Mouse (Mus musculus): ENCODE data around the gene Shd. TPM values are rescaled to one million over a fixed set of nuclear protein-coding genes. Genes with fewer than 3 reads are reported as not detected.
A peak's percentile ranks its signal among the peaks of the same experiment; 100 is the strongest.

The Shd gene
- total and polyA plus RNA-seq, 3 experiments = 0.46 to 0.87 (median 0.47) TPM

GRCm38 (mm10) chr17:55964996-55965395 lies 5.3 kb upstream of the Shd start:
- DNase-seq (ENCODE audit: extremely low read depth) = no peak
- H3K27ac ChIP-seq (ENCODE audit: insufficient read depth, low read depth) = no peak overlapping the region
- no peaks in the 10 kb centered on the region for H3K9me3 ChIP-seq (replicated peaks; ENCODE audit: low read length)
- no peak overlapping the region for H3K4me2 ChIP-seq (ENCODE audit: insufficient read depth, low read depth, poor library complexity, severe bottlenecking)
- peaks cover 54 to 93% of the 10 kb centered on the region in 2 experiments for H3K36me3 ChIP-seq (replicated peaks in 1 of 2; ENCODE audit: control insufficient read depth in 1 of 2, insufficient read depth in 1 of 2, low read length in 1 of 2)
- in situ Hi-C loops (cut with MboI; ENCODE audit: low pct_ligation_motif_present, low pct_unique_long_range_greater_than_20kb, low sequenced_read_pairs) = no loop called here
- dilution Hi-C loops (cut with MboI; ENCODE audit: extremely low pct_ligation_motif_present, extremely low pct_unique_long_range_greater_than_20kb, low sequenced_read_pairs) = no loop called here
- no peak overlapping the region for H3K4me3 ChIP-seq (replicated peaks in 1 of 3; ENCODE audit: low read depth in 2 of 3, low read length in 2 of 3, poor library complexity in 1 of 3)
- peaks cover 2% of the 10 kb centered on the region; the same call in 1 of the 2 replicates for H3K79me2 ChIP-seq (replicated peaks; ENCODE audit: control insufficient read depth, extremely low read depth, insufficient read depth, poor library complexity, severe bottlenecking)
- peaks cover 15 to 35% of the 10 kb centered on the region in 2 experiments for H3K4me1 ChIP-seq (ENCODE audit: control insufficient read depth in 1 of 2, insufficient read depth in 2 of 2)
- no peak for TF ChIP-seq BHLHE40 (IDR thresholded peaks at IDR 0.05; ENCODE audit: low read depth, low read length)
- TF ChIP-seq RAD21 (IDR thresholded peaks at IDR 0.05; ENCODE audit: low read depth, low read length) = peak; percentile 5; the same call in 1 of the 2 replicates
- TF ChIP-seq CTCF (conservative IDR thresholded peaks at IDR 0.05 in 1 of 2, IDR thresholded peaks at IDR 0.05 in 1 of 2; ENCODE audit: low read depth in 2 of 2, low read length in 2 of 2) = 0 out of 4 replicates have a peak, but pooled peaks of 1 of the 2 experiments have one; percentile 16
- H3K9ac ChIP-seq (ENCODE audit: insufficient read depth, low read depth) = no peak overlapping the region
- H3K27me3 ChIP-seq (replicated peaks) = no peaks in the 10 kb centered on the region

GRCm38 (mm10) chr17:55967186-55967585 lies 3.1 kb upstream of the Shd start:
- no peaks in the 10 kb centered on the region for H3K79me2 ChIP-seq (replicated peaks; ENCODE audit: control insufficient read depth, extremely low read depth, insufficient read depth, poor library complexity, severe bottlenecking)
- H3K36me3 ChIP-seq (replicated peaks in 1 of 2; ENCODE audit: control insufficient read depth in 1 of 2, insufficient read depth in 1 of 2, low read length in 1 of 2) = peaks cover 39 to 78% of the 10 kb centered on the region in 2 experiments
- H3K9me3 ChIP-seq (replicated peaks; ENCODE audit: low read length) = no peaks in the 10 kb centered on the region
- H3K27me3 ChIP-seq (replicated peaks) = no peaks in the 10 kb centered on the region
- peaks cover 0 to 16% of the 10 kb centered on the region in 2 experiments; a peak in 3 of 4 replicates for H3K4me1 ChIP-seq (ENCODE audit: control insufficient read depth in 1 of 2, insufficient read depth in 2 of 2)
- no peak overlapping the region for H3K9ac ChIP-seq (ENCODE audit: insufficient read depth, low read depth)
- in situ Hi-C loops (cut with MboI; ENCODE audit: low pct_ligation_motif_present, low pct_unique_long_range_greater_than_20kb, low sequenced_read_pairs) (no loop called here), dilution Hi-C loops (cut with MboI; ENCODE audit: extremely low pct_ligation_motif_present, extremely low pct_unique_long_range_greater_than_20kb, low sequenced_read_pairs) (no loop called here)
- TF ChIP-seq ZKSCAN1 (IDR thresholded peaks at IDR 0.05; ENCODE audit: borderline replicate concordance, low read depth, low read length) = no peak
- no peak for TF ChIP-seq POLR2AphosphoS2 (IDR thresholded peaks at IDR 0.05; ENCODE audit: low read depth, low read length)
- TF ChIP-seq MAX (IDR thresholded peaks at IDR 0.05; ENCODE audit: low read length) = no peak
- no peak for TF ChIP-seq BHLHE40 (IDR thresholded peaks at IDR 0.05; ENCODE audit: low read depth, low read length)
- no peak for TF ChIP-seq RCOR1 (conservative IDR thresholded peaks at IDR 0.05; ENCODE audit: low read depth, low read length)
- no peak for TF ChIP-seq NELFE (IDR thresholded peaks at IDR 0.05; ENCODE audit: low read depth, low read length)
- no peak for TF ChIP-seq RAD21 (IDR thresholded peaks at IDR 0.05; ENCODE audit: low read depth, low read length)
- no peak for TF ChIP-seq SIN3A (IDR thresholded peaks at IDR 0.05; ENCODE audit: low read length)
- TF ChIP-seq NRF1 (IDR thresholded peaks at IDR 0.05; ENCODE audit: low read depth, low read length) = no peak
- no peak for TF ChIP-seq TBP (conservative IDR thresholded peaks at IDR 0.05; ENCODE audit: low read depth, low read length)
- TF ChIP-seq IRF4 (IDR thresholded peaks at IDR 0.05; ENCODE audit: low read depth, low read length) = no peak
- TF ChIP-seq USF1 (IDR thresholded peaks at IDR 0.05; ENCODE audit: low read depth, low read length) = no peak
- no peak for TF ChIP-seq ELF1 (IDR thresholded peaks at IDR 0.05; ENCODE audit: low read depth, low read length)
- no peak for TF ChIP-seq ZC3H11A (IDR thresholded peaks at IDR 0.05; ENCODE audit: low read depth, low read length)
- no peak for TF ChIP-seq JUN (IDR thresholded peaks at IDR 0.05; ENCODE audit: insufficient read depth, low read depth, low read length)
- TF ChIP-seq GABPA (IDR thresholded peaks at IDR 0.05; ENCODE audit: insufficient replicate concordance, low read depth, low read length) = no peak
- TF ChIP-seq ETS1 (conservative IDR thresholded peaks at IDR 0.05; ENCODE audit: low read depth, low read length) = no peak
- H3K4me3 ChIP-seq (replicated peaks in 1 of 3; ENCODE audit: low read depth in 2 of 3, low read length in 2 of 3, poor library complexity in 1 of 3) = no peak overlapping the region
- no peak overlapping the region for H3K27ac ChIP-seq (ENCODE audit: insufficient read depth, low read depth)
- no peak overlapping the region for H3K4me2 ChIP-seq (ENCODE audit: insufficient read depth, low read depth, poor library complexity, severe bottlenecking)
- no peak for DNase-seq (ENCODE audit: extremely low read depth)
